Mouse (Mus musculus): ENCODE measurements around the gene Rbl1.

GRCm38 (mm10) chr2:157204366-157205218, at the start of gene Rbl1:
- TF ChIP-seq CTCF (IDR thresholded peaks at IDR 0.05; ENCODE audit: extremely low read depth, insufficient read length, insufficient replicate concordance, low read depth, low read length) (peak; percentile 19; the same call in 1 of the 2 replicates), POLR2A (IDR thresholded peaks at IDR 0.05; ENCODE audit: low read depth, low read length) (peak; percentile 58)

Measured in small intestine, adult 2 months (tissue).